Mouse (Mus musculus) heart, adult 2 months (tissue): ENCODE measurements around the gene Wfdc17. TPM values are rescaled to one million over a fixed set of nuclear protein-coding genes. Genes with fewer than 3 reads are reported as not detected.

ENCODE experiments used
- DNase-seq, 2 experiments: peaks; one replicate each; pipeline ENCODE4 v3.0.0; 2021
- H3K27ac ChIP-seq: fragments of 200-600 bp; 2 replicates; pipeline ENCODE4 v1.8.1; 2022
- H3K27me3 ChIP-seq: fragments of 200-500 bp; 2 replicates; pipeline ENCODE4 v1.6.1; 2012; ENCODE audit warnings: mild to moderate bottlenecking, low read length, inconsistent platforms, mixed read lengths; ENCODE audit not compliant: control insufficient read depth, insufficient read depth
- H3K36me3 ChIP-seq: fragments of 200-500 bp; 2 replicates; pipeline ENCODE4 v1.6.1; 2012; ENCODE audit warnings: low read length, inconsistent platforms; ENCODE audit not compliant: control insufficient read depth, insufficient read depth
- H3K4me1 ChIP-seq: fragments of 200-500 bp; 2 replicates; pipeline ENCODE4 v1.6.1; 2011; ENCODE audit warnings: low read length; ENCODE audit not compliant: control insufficient read depth, insufficient read depth
- H3K4me3 ChIP-seq: fragments of 200-600 bp; 2 replicates; pipeline ENCODE4 v1.8.1; 2022
- H3K79me2 ChIP-seq: fragments of 200-500 bp; replicated peaks from 2 replicates; pipeline ENCODE4 v1.6.1; 2012; ENCODE audit warnings: mild to moderate bottlenecking, inconsistent platforms, low read length, moderate library complexity, mixed read lengths; ENCODE audit not compliant: control insufficient read depth, insufficient read depth
- H3K9ac ChIP-seq: fragments of 200-500 bp; 2 replicates; pipeline ENCODE4 v1.6.1; 2012; ENCODE audit warnings: low read depth, mild to moderate bottlenecking, control low read depth, inconsistent platforms, low read length, mixed read lengths
- CTCF ChIP-seq: fragments of 200-600 bp; IDR thresholded peaks from 2 replicates; pipeline ENCODE4 v1.8.1; 2022; ENCODE audit warnings: antibody characterized with exemption, mild to moderate bottlenecking, moderate library complexity
- EP300 ChIP-seq: fragments of 200-500 bp; IDR thresholded peaks from 2 replicates; pipeline ENCODE4 v1.6.1; 2011; ENCODE audit warnings: low read depth, low read length, control low read depth; ENCODE audit not compliant: insufficient read depth
- POLR2A ChIP-seq: fragments of 200-500 bp; IDR thresholded peaks from 2 replicates; pipeline ENCODE4 v1.6.1; 2011; ENCODE audit warnings: mild to moderate bottlenecking, low read depth, low read length, control low read depth; ENCODE audit not compliant: insufficient read depth
- WGBS: fragments of 180-500 bp; shearing (Covaris S2); methylation state at CpG from one replicate; pipeline ENCODE4 v1.1.7; 2018; 5-methylcytosine and 5-hydroxymethylcytosine counted together
- intact Hi-C: fragments of 180-260 bp; cut with DNase I; formaldehyde crosslinking; loops from one replicate; pipeline ENCODE4 v1.15.1; 2025
- long read RNA-seq: library from polyadenylated mRNA; stranded (forward); transcript quantifications from one replicate; pipeline ENCODE4 v2.0.0, GENCODE M21; 2021
- polyA plus RNA-seq: library from polyadenylated mRNA; depleted of rRNA; stranded (reverse); fragments of >200 nt; gene quantifications from 2 replicates; pipeline ENCODE4 v1.2.3, GENCODE M21; 2012; rRNA removed
- total RNA-seq, 2 experiments: library from RNA; stranded (reverse); gene quantifications; 2 replicates each; pipeline ENCODE4 v1.2.3; 2021

Wfdc17 gene
- total RNA-seq, result 1 to 10 TPM; 4.3 to 4.5 TPM
- 7.1 and 9.0 TPM in 2 replicates for polyA plus RNA-seq
- long read RNA-seq, partial matches to known transcripts, result 0 of 3 reads
- long read RNA-seq, other reads (novel, unspliced or antisense), result 0 of 3 reads

DNA sequence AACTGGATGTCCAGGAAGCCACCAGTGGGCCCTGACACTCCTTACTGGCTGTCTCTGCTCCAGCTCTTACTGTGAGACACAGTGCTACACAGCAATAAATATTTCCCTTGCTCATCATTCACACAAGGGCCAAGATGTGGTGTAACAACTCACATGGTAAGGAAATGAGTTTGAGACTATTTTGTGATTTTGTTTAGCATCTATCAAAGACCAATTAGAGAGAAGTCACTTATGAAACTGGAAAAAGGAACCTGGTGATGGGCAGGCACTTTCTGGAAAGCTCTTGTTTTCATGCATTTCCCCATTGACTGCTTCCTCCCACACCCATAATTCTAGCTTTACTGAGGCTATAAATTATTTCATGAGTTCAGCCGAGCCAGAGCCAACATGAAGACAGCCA, at the start of gene Wfdc17:
Wfdc17 (plus strand) TSS at position 287 of the 400 bp plus-strand sequence.
- Histone ChIP-seq H3K4me3 (no peak within 1 kb of the TSS), H3K4me1 (no peaks in the 10 kb centered on the region), H3K27me3 (no peaks in the 10 kb centered on the region), H3K36me3 (no peaks in the 10 kb centered on the region), H3K27ac (no peak within 1 kb of the TSS), H3K79me2 (no peaks in the 10 kb centered on the region), H3K9ac (no peak within 1 kb of the TSS)
- TF ChIP-seq POLR2A (no peak), CTCF (no peak), EP300 (no peak)
- DNase-seq, result no peak
- WGBS, result 46% methylated on average over 1 of the region's 1 CpGs
- intact Hi-C loops, result loop anchor here (1.0 kb wide), 1 partner anchor 16 kb away; no protein-coding TSS in a partner anchor

DNA sequence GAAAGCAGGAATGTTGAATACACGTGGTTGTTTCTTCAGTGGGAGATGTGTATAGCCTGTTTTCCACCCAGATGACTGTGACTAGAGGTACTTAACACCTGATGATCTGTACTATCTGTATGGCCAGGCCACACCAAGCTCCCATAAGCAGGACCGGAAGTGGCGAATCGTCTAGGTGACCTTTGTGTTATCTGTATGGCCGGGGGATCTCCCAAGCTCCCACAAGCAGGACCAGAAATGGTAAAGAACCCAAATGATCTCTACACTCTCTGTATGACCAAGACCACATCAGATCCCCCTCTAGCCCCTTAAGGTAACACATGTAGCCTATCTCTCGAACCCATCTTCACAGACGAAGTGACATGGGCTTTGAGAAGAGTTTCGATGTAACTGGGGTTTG, 49.2 kb upstream of the Wfdc17 start:
- 80% methylated on average over 8 of the region's 8 CpGs for whole genome bisulfite sequencing
- Histone ChIP-seq H3K4me3 (no peak overlapping the region), H3K27ac (no peak overlapping the region), H3K27me3 (no peaks in the 10 kb centered on the region), H3K9ac (no peak overlapping the region), H3K36me3 (no peaks in the 10 kb centered on the region), H3K4me1 (no peaks in the 10 kb centered on the region), H3K79me2 (no peaks in the 10 kb centered on the region)
- intact Hi-C loops, result no loop called here
- TF ChIP-seq POLR2A (no peak), CTCF (no peak), EP300 (no peak)
- no peak for DNase-seq

DNA sequence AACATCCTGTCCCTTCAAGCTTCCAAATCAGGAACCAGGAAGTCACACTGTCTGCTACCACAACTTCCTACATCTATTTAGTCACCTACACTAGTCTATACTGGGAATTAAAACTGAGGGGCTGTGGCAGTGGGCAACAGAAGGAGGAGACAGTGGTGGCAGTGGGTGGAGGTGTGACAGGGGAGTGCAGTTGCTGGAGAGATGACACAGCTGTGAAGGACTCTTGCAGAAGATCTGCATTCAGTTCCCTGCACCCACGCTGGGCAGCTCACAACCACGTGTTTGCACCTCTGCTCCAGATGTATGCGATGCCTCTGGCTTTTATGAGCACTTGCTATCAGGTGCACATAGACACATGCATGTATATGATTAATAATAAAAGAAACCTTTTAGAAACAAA, 46.3 kb upstream of the Wfdc17 start:
- intact Hi-C loops, result no loop called here
- no peaks in the 10 kb centered on the region for H3K36me3 ChIP-seq
- no peak overlapping the region for H3K9ac ChIP-seq
- 85% methylated on average over 3 of the region's 3 CpGs for WGBS
- no peaks in the 10 kb centered on the region for H3K79me2 ChIP-seq
- H3K27me3 ChIP-seq, result no peaks in the 10 kb centered on the region
- no peaks in the 10 kb centered on the region for H3K4me1 ChIP-seq
- no peak overlapping the region for H3K4me3 ChIP-seq
- no peak overlapping the region for H3K27ac ChIP-seq
- no peak for TF ChIP-seq CTCF
- no peak for TF ChIP-seq POLR2A
- no peak for TF ChIP-seq EP300
- DNase-seq, result no peak

DNA sequence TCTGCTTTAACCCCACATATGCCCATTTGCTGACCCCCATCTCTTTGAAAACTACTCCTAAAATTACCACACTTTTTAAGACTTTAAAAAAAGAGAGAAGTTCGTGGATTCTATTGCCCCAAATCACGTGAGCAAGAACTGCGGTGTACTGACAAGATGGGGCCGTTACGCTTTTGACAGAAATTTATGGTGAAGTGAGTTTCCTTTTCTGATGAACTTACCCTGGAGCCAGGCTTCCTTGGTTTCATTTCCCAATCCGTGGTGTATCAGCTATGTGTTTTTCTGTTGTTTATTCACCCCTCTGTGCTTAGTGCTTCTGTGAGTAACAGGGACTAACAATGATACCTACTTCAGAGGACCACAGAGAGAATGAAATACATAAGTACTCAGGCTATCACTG, 45.0 kb upstream of the Wfdc17 start:
- no peak for DNase-seq
- 72% methylated on average over 6 of the region's 6 CpGs for WGBS
- no peaks in the 10 kb centered on the region for H3K36me3 ChIP-seq
- intact Hi-C loops, result no loop called here
- H3K27me3 ChIP-seq, result no peaks in the 10 kb centered on the region
- no peak overlapping the region for H3K27ac ChIP-seq
- no peaks in the 10 kb centered on the region for H3K79me2 ChIP-seq
- TF ChIP-seq EP300, result no peak
- no peak for TF ChIP-seq POLR2A
- TF ChIP-seq CTCF, result no peak
- no peak overlapping the region for H3K9ac ChIP-seq
- H3K4me1 ChIP-seq, result no peaks in the 10 kb centered on the region
- H3K4me3 ChIP-seq, result no peak overlapping the region

DNA sequence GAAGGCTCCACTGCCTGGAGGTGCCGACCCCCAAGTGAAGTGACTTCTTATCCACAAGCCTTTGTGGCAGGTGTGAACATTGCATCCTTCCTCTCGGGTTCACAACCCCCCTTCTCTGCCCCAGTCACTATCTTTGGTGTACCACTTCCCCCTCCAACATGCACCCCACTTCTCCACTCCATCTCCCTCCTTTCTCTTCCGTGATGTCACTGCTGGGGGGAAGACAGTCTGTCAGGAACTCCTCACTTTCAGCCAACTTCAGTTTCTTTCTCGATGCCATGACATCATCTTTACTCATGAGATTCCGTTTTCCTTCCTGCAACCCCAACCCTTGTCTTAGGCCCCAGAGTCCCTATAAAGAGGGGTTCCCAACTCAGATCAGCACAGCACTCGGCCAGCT, 41.6 kb upstream of the Wfdc17 start, which contains the start of gene Ccl4:
Ccl4 (plus strand) TSS at position 381 of the 400 bp plus-strand sequence.
- intact Hi-C loops, result no loop called here
- TF ChIP-seq POLR2A (no peak), CTCF (no peak), EP300 (no peak)
- no peaks in the 10 kb centered on the region for H3K27me3 ChIP-seq
- no peaks in the 10 kb centered on the region for H3K79me2 ChIP-seq
- no peaks in the 10 kb centered on the region for H3K36me3 ChIP-seq
- H3K4me3 ChIP-seq, result no peak within 1 kb of the TSS
- no peak within 1 kb of the TSS for H3K9ac ChIP-seq
- no peak within 1 kb of the TSS for H3K27ac ChIP-seq
- WGBS, result 57% methylated on average over 6 of the region's 6 CpGs
- H3K4me1 ChIP-seq, result no peaks in the 10 kb centered on the region
- no peak for DNase-seq

DNA sequence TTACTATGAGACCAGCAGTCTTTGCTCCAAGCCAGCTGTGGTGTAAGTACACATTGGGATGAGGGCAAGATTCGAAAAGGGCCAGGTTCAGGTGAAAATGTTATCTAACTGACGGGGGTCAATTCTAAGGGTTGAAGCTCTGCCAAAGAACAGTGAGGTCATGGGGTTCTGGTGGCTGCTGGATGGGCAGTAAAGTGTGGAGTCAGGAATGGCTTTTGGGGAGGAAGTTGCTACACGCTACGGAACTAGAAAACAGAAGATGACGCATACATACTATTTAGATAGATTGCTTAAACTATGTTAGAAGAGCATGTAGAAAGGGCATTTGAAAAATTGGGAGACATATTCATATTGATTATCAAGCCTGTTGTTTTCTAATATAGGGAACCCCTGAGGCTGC, 40.3 kb upstream of the Wfdc17 start:
- Histone ChIP-seq H3K9ac (no peak overlapping the region), H3K79me2 (no peaks in the 10 kb centered on the region), H3K4me3 (no peak overlapping the region), H3K4me1 (no peaks in the 10 kb centered on the region), H3K36me3 (no peaks in the 10 kb centered on the region), H3K27me3 (no peaks in the 10 kb centered on the region), H3K27ac (no peak overlapping the region)
- DNase-seq, result no peak
- 56% methylated on average over 5 of the region's 5 CpGs for WGBS
- TF ChIP-seq EP300, result no peak
- no peak for TF ChIP-seq POLR2A
- no peak for TF ChIP-seq CTCF
- intact Hi-C loops, result no loop called here
